Mouse (Mus musculus) small intestine, adult 2 months (tissue): ENCODE results near the gene 2810459M11Rik.

ENCODE experiments used
- CTCF ChIP-seq: fragments of 200-500 bp; IDR thresholded peaks from 2 replicates; pipeline ENCODE4 v1.5.1; 2012; ENCODE audit warnings: low read depth, mild to moderate bottlenecking, control low read depth, inconsistent platforms, low read length, moderate library complexity, mixed read lengths; ENCODE audit not compliant: insufficient replicate concordance, insufficient read length; ENCODE audit errors: extremely low read depth
- POLR2A ChIP-seq: fragments of 200-500 bp; IDR thresholded peaks from 2 replicates; pipeline ENCODE4 v1.6.1; 2012; ENCODE audit warnings: low read depth, mild to moderate bottlenecking, control low read depth, inconsistent platforms, low read length, moderate library complexity

- no peak for TF ChIP-seq CTCF
- no peak for TF ChIP-seq POLR2A
Observed at GRCm38 (mm10) chr1:86045848-86046805, at the start of gene 2810459M11Rik.
